Mouse (Mus musculus) olfactory bulb, adult 2 months (tissue): ENCODE results near the gene Hsf2bp.

Source experiments
- CTCF ChIP-seq: fragments of 200-500 bp; IDR thresholded peaks from 2 replicates; pipeline ENCODE4 v1.5.1; 2012; ENCODE audit warnings: low read depth, mild to moderate bottlenecking, low read length, moderate library complexity; ENCODE audit not compliant: insufficient read depth
- POLR2A ChIP-seq: fragments of 200-500 bp; IDR thresholded peaks from 2 replicates; pipeline ENCODE4 v1.6.1; 2012; ENCODE audit warnings: mild to moderate bottlenecking, low read depth, low read length, moderate library complexity; ENCODE audit not compliant: insufficient read depth

- TF ChIP-seq CTCF (no peak), POLR2A (no peak)
Observed at GRCm38 (mm10) chr17:32023088-32023487, 13.1 kb downstream of the Hsf2bp start.
